Mouse (Mus musculus): ENCODE measurements around the gene Itprip. TPM values are rescaled to one million over a fixed set of nuclear protein-coding genes. Genes with fewer than 3 reads are reported as not detected.

The Itprip gene
- 281 to 340 TPM (median 308 TPM) in 4 replicates for total RNA-seq (2023; ENCODE audit: inconsistent age)

DNA sequence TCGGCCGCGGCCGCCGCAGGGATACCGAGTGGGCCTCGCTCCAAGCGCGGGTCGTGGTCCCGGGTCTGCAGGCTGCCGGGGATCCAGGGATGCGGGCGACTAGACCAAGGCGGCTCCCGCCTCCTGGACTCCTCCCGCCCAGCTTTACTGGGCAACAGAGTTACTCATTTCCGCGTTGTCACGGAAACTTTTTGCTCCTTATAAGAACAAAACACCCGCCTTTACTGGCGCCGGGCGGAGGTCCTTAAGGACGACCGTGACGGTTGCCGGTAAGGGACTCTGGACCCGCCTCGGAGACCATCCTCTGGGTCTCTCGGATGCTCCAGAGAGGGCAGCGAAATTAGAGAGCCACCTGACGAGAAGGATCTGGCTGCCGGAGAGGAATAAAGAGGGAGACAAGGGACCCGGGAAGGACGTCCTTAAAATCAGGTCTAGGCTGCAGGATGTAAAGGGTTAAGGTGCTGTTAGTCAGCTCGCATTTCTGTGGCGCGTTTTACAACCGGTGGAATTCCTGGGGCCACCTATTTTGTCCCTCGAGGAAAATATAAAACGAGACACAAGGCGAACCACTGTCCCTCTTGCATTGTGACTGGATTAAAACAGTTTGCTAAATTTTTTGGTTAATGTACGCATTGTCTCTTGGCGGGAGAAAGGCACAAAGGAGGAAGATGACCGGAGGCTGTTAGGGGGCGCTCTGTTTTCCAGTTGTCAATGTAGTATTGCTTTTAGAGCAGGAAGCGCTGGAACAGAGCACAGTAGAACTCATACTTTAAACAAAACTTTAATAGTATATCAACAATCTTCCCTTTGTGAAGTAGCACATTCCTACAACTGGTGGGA, at the start of gene Itprip, which contains the start of gene Cfap43:
Gene Itprip (minus strand): TSS at position 174 of the 840 bp plus-strand sequence.
Gene Cfap43 (minus strand): TSS at position 162 of the 840 bp plus-strand sequence.

DNA sequence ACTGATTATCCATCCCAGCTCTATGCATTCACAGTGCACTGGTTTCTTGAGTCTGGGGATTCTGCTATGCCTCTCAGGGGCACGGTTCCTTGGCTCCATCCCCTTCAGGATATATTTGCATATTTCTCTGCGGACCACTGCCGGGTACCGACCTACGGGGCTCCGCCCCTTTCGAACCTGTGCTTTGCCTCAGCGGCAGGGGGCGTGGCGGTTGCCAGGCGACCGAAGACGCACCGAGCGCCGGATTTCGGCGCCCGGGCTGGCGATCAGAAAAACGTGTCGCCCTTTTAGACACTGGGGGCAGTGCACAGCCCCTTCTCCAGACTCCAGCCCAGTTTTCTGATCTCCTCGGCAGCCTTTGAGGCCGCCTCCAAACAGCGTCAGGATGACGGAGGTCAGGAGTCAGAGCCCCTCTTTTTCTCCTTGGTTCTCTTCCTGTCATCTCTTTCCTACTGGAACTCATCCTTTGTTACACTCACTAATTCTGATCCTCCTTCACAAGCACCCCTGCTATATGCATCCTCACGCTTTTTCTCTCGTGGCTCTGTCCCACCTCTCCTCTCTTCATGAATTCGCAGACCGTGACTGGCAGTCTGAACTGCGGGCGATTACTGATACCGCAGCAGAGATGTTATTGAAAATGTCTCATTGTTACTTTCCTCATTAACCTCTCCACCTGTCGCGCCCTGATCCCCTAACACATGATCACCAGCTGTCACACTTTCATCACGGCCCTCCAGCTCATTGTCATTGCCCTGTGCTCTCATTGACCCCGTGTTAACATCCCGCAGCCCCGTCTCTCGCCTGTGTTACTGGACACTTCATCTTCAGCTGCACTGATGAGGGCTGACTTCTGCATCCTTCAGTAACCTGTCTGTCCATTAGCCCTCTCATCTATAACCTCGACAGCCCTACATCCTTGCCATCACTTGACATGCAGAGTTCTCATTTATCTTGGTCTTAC, 18.6 kb upstream of the Itprip start, which contains the start of gene Cfap58:
Gene Cfap58 (plus strand): TSS at position 233 of the 964 bp plus-strand sequence.

DNA sequence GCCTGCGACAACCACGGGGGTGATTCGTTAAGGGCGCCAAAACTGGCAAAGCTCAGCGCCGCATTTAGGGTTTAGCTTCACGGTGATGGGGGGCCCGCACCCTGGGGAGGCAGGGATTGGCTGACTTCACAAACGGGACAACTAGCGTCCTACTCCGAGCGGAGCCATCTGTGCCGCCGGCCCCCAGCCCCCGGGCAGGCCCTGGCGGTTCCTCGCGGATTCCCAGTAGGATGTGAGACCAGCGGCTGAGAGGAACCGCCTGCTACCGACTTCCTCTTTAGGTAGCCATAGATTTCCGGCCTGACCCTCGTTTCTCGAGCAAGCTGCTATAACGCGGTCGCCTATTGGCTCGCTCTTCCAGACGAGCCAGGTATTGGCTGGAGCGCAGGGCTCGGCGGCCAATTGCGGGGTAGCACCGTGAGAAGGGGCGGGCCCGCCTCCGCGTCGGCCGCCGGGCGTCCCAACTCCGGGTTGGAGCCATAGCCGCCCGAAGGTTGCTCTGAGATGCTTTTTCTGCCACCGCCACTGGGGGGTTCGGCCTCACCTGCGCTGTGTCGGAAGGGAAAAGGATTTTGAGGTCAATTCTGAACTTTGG, 53.6 kb downstream of the Itprip start, which contains the start of gene Gsto2:
Gene Gsto2 (plus strand): TSS at position 182 of the 595 bp plus-strand sequence.

DNA sequence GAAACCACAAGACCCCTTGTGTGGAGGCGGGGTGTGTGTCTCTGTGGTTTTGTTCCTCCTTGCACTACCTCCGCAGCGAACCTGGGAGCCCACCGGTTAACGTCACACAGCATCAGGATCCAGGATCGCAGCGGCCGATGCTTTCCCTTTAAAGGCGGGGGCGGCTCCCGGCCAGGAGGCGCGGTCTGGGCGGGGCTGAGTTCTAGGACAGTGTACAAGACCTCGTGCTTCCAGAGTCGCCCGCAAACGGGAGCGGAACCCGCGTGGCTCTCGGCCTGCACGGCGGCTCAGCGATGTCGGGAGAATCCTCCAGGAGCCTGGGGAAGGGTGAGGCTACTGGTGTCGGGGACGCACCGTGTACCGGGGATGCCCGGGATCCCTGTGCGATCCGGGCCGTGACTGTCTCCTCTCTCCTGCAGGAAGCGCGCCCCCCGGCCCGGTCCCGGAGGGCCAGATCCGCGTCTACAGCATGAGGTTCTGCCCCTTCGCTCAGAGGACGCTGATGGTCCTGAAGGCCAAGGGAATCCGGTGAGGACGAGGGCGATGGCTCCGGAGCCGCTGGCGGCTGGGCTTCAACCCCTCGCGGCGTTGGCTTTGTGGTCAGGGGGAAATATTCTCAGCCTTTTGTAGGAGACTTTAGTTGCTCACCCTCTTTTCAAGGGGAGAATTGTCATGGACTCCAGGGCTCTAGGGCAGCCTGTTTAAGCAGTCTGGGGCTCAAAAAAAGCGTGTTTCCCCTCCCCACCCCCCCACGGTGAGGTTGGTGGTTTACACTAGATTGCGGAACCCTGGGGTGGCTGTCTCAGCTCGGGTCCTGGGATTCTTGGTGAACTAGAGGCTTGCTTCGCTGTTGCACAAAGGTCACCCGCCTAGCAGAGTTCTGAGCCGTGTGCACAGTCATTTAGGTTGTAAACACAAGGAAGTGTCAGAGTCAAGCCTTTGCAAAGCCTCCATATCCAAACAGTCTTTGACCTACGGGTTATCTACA, 64.0 kb downstream of the Itprip start, which contains the start of gene Gsto1:
Gene Gsto1 (plus strand): TSS at position 175 of the 988 bp plus-strand sequence.

Other genes starting within 250 kb of the Itprip start
- gene Col17a1, start 227.2 kb downstream of the Itprip start, total RNA-seq (2023; ENCODE audit: inconsistent age), result not detected in 4 replicates
- 87.4 to 99.1 TPM (median 94.0 TPM) in 4 replicates for gene Sfr1, start 187.6 kb downstream of the Itprip start, total RNA-seq (2023; ENCODE audit: inconsistent age)
- 14.3 to 20.6 TPM (median 17.4 TPM) in 4 replicates for gene Gsto1, start 64.3 kb downstream of the Itprip start, total RNA-seq (2023; ENCODE audit: inconsistent age)
- 0.93 to 1.3 TPM (median 1.1 TPM) in 4 replicates for gene Gsto2, start 53.8 kb downstream of the Itprip start, total RNA-seq (2023; ENCODE audit: inconsistent age)
- not detected in 4 replicates for gene Cfap43, start within 50 bp of the Itprip start, total RNA-seq (2023; ENCODE audit: inconsistent age)
- not detected in 4 replicates for gene Cfap58, start 18.4 kb upstream of the Itprip start, total RNA-seq (2023; ENCODE audit: inconsistent age)